Mouse (Mus musculus) forelimb bud, embryonic 11.5 days (tissue): Measurements from ENCODE around the gene Ang4.
"Not testable (repeated sequence)": the region's sequence is repeated elsewhere in the genome, so short reads cannot be mapped to it uniquely, and the experiment has no call there.

Source experiments
- DNase-seq: peaks from one replicate; pipeline ENCODE4 v3.0.0-alpha.2; 2012; ENCODE audit warnings: low read depth, low spot score

Ang4 gene

GRCm38 (mm10) chr14:51773490-51773889, at the start of gene Ang4:
Gene Ang4, minus strand, starts transcription at chr14:51773590.
- no peak for DNase-seq

GRCm38 (mm10) chr14:51799746-51800145, 26.4 kb upstream of the Ang4 start, which contains the start of gene AY358078:
Gene AY358078, plus strand, starts transcription at chr14:51800046.
- DNase-seq, result no peak

- DNase-seq, result no peak
Observed at GRCm38 (mm10) chr14:51794106-51794505, 20.7 kb upstream of the Ang4 start.

GRCm38 (mm10) chr14:51789196-51789595, 15.8 kb upstream of the Ang4 start:
- no peak for DNase-seq

- DNase-seq, result no peak
Observed at GRCm38 (mm10) chr14:51787061-51787460, 13.7 kb upstream of the Ang4 start.

GRCm38 (mm10) chr14:51786335-51786734, 12.9 kb upstream of the Ang4 start:
- DNase-seq, result no peak

- no peak for DNase-seq
Observed at GRCm38 (mm10) chr14:51778865-51779481, 5.6 kb upstream of the Ang4 start.

GRCm38 (mm10) chr14:51777791-51778190, 4.4 kb upstream of the Ang4 start:
- DNase-seq, result no peak

- not testable (repeated sequence) for DNase-seq
Observed at GRCm38 (mm10) chr14:51771378-51771777, 2.0 kb downstream of the Ang4 start.

GRCm38 (mm10) chr14:51755944-51756343, 17.4 kb downstream of the Ang4 start:
- DNase-seq, result no peak

- peak; percentile 16 for DNase-seq
Observed at GRCm38 (mm10) chr14:51740347-51741170, 32.8 kb downstream of the Ang4 start.

GRCm38 (mm10) chr14:51739150-51739993, 34.0 kb downstream of the Ang4 start:
- no peak for DNase-seq

GRCm38 (mm10) chr14:51738411-51739149, 34.8 kb downstream of the Ang4 start:
- DNase-seq, result no peak

GRCm38 (mm10) chr14:51737967-51738366, 35.4 kb downstream of the Ang4 start:
- DNase-seq, result no peak

- DNase-seq, result no peak
Observed at GRCm38 (mm10) chr14:51717083-51717482, 56.3 kb downstream of the Ang4 start, which contains the start of gene Gm5800. Gene Gm5800, minus strand, starts transcription at chr14:51717183.
